Comparison of ENCODE assay signal across 18 mouse cellular contexts in genomic region chr16:92815195-92815527, GRCm38 (mm10).
"Had no signal": no experiment of that assay in that cellular context is flagged by ENCODE, and none has a peak within 500 bp of the region (broad histone marks: within the 10 kb centered on the region; RNA-seq: fewer than 3 reads in every experiment).

No protein-coding gene starts in this region.

- H3K4me2 ChIP-seq: limb, embryonic 13.5 days; lung, embryonic 14.5 days; midbrain, embryonic 11.5 days had no signal

- H3K27ac ChIP-seq: kidney, postnatal 0 days; layer of hippocampus, adult 2 months; limb, embryonic 10.5 days; limb, embryonic 13.5 days; liver, embryonic 14.5 days; macrophage; stomach, postnatal 0 days had no signal

- H3K4me1 ChIP-seq: limb, embryonic 10.5 days had no signal

- H3K9ac ChIP-seq: limb, embryonic 13.5 days; liver, embryonic 14.5 days; liver, postnatal 0 days; lung, embryonic 14.5 days had no signal

- H3K9me3 ChIP-seq: limb, embryonic 10.5 days; limb, embryonic 13.5 days had no signal

- ATAC-seq: liver, postnatal 0 days; lung, postnatal 0 days had no signal

- H3K36me3 ChIP-seq: limb, embryonic 10.5 days; limb, embryonic 13.5 days had no signal

- H3K4me3 ChIP-seq: layer of hippocampus, adult 2 months; limb, embryonic 10.5 days; limb, embryonic 13.5 days had no signal

- DNase-seq: kidney, postnatal 25 days; layer of hippocampus, adult 9-11 months; liver; liver, postnatal 0 days; lung, embryonic 14.5 days; midbrain, embryonic 14.5 days; right cerebral cortex, adult 18-20 months; right cerebral cortex, postnatal 14 days; right cerebral cortex, postnatal 4 days had no signal
